Mouse (Mus musculus): Measurements from ENCODE around the gene Prcd. TPM values are rescaled to one million over a fixed set of nuclear protein-coding genes. Genes with fewer than 3 reads are reported as not detected.
"Not testable (repeated sequence)": the region's sequence is repeated elsewhere in the genome, so short reads cannot be mapped to it uniquely, and the experiment has no call there.

The Prcd gene
- total and polyA plus RNA-seq, 2 experiments from 2014 or later = 6.0 TPM; not detected in 1

DNA sequence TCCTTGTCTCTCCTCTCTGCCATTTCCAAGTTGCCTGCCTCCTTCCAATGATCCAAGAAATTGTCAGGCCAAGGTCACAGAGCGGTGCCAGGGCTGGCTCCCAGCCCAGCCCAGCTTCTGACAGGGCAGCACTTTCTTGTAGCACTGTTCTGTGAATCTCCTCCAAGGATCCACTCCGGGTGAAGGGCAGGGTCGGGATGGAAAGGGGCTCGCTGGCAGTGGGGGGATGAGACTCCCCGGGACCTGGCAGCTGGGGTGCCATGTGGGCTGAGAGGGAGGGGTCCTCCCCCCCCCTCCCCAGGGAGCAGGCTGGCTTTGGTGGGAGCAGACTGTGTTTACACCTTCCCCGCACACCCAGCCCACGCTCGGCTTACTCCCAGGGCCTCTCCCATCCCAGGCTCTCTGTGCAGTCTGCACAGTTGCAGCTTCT lies 8.6 kb downstream of the Prcd start:
- DNase-seq (ENCODE audit: low spot score) = peak; percentile 83
- WGBS = 43% methylated on average over 8 of the region's 8 CpGs
- Histone ChIP-seq H3K9me3 (ENCODE audit: low read length) (no peaks in the 10 kb centered on the region), H3K4me3 (ENCODE audit: low read depth, low read length) (no peak overlapping the region), H3K27ac (ENCODE audit: low read depth, low read length) (peak overlapping the region; percentile 67), H3K4me2 (ENCODE audit: low read depth, low read length, poor library complexity, severe bottlenecking) (no peak overlapping the region), H3K36me3 (ENCODE audit: insufficient read depth, low read length) (no peaks in the 10 kb centered on the region), H3K9ac (replicated peaks; ENCODE audit: low read length, poor library complexity, severe bottlenecking) (peak overlapping the region; percentile 33), H3K4me1 (ENCODE audit: insufficient read depth, low read length) (peaks cover 21% of the 10 kb centered on the region), H3K27me3 (ENCODE audit: insufficient read depth, low read length) (no peaks in the 10 kb centered on the region)
- peak; percentile 26; the same call in 1 of the 2 replicates for ATAC-seq (ENCODE audit: low FRiP score)
- no peak for TF ChIP-seq CTCF (IDR thresholded peaks at IDR 0.05)

DNA sequence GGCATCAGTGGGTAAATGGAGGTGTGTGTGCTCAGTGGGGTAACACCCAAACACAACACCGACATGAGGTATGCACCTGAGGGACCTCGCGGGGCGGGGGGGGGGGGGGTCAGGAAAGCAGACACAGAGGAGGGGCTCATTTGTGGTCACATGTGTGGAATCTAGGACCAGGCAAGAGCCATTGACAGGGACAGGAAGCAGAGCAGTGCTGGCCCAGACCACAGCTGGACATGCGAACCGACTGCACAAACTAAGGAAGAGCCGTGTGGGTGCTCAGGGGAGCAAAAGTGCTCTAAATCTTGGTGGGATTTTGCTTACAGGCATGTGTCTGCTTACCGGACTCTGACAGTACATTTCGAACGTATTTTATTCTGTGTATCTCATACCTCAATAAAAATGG lies 12.0 kb downstream of the Prcd start:
- Histone ChIP-seq H3K27me3 (ENCODE audit: insufficient read depth, low read length) (no peaks in the 10 kb centered on the region), H3K4me2 (ENCODE audit: low read depth, low read length, poor library complexity, severe bottlenecking) (no peak overlapping the region), H3K27ac (ENCODE audit: low read depth, low read length) (no peak overlapping the region), H3K36me3 (ENCODE audit: insufficient read depth, low read length) (no peaks in the 10 kb centered on the region), H3K9ac (replicated peaks; ENCODE audit: low read length, poor library complexity, severe bottlenecking) (no peak overlapping the region), H3K4me1 (ENCODE audit: insufficient read depth, low read length) (peaks cover 16% of the 10 kb centered on the region), H3K4me3 (ENCODE audit: low read depth, low read length) (no peak overlapping the region), H3K9me3 (ENCODE audit: low read length) (no peaks in the 10 kb centered on the region)
- ATAC-seq (ENCODE audit: low FRiP score) = no peak
- no peak for DNase-seq (ENCODE audit: low spot score)
- WGBS = 82% methylated on average over 9 of the region's 10 CpGs
- no peak for TF ChIP-seq CTCF (IDR thresholded peaks at IDR 0.05)

DNA sequence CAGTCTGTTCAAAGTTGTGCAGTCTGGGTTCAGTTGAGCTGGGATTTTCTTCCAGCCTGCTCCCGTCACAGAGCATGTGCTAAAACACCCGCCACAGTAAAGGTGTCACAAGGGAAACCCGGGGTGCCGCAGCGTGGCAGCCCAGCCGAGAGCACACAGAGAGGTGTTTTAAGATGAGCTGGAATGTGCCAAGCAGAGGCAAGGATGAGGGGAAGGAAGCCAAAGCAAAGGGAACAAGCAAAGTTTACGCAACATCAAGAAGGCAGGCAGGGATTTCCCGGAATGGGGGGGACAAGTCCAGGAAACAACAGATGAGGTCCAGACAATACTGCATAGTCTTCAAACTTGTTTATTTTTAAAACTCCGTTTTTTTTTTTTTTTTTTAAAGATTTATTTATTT lies 13.2 kb downstream of the Prcd start:
- WGBS = 78% methylated on average over 9 of the region's 9 CpGs
- TF ChIP-seq CTCF (IDR thresholded peaks at IDR 0.05) = no peak
- no peaks in the 10 kb centered on the region for H3K36me3 ChIP-seq (ENCODE audit: insufficient read depth, low read length)
- H3K9me3 ChIP-seq (ENCODE audit: low read length) = no peaks in the 10 kb centered on the region
- H3K4me2 ChIP-seq (ENCODE audit: low read depth, low read length, poor library complexity, severe bottlenecking) = no peak overlapping the region
- H3K4me1 ChIP-seq (ENCODE audit: insufficient read depth, low read length) = peaks cover 11% of the 10 kb centered on the region
- DNase-seq (ENCODE audit: low spot score) (no peak), ATAC-seq (ENCODE audit: low FRiP score) (no peak)
- no peak overlapping the region for H3K4me3 ChIP-seq (ENCODE audit: low read depth, low read length)
- H3K27ac ChIP-seq (ENCODE audit: low read depth, low read length) = no peak overlapping the region
- H3K9ac ChIP-seq (replicated peaks; ENCODE audit: low read length, poor library complexity, severe bottlenecking) = no peak overlapping the region
- no peaks in the 10 kb centered on the region for H3K27me3 ChIP-seq (ENCODE audit: insufficient read depth, low read length)

DNA sequence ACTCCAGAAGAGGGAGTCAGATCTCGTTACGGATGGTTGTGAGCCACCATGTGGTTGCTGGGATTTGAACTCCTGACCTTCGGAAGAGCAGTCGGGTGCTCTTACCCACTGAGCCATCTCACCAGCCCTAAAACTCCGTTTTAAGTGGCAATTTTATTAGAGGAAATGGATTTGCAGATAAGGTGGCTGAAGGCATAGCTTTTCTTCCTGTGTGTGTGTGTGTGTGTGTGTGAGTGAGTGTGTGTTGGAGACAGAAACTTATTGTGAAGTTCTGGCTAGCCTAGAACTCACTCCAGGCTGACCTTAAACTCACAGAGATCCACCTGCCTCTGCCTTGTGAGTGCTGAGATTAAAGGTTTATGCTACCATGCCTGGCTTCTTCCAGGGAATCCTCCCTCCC lies 13.7 kb downstream of the Prcd start:
- DNase-seq (ENCODE audit: low spot score); H3K4me1 ChIP-seq (ENCODE audit: insufficient read depth, low read length); H3K9me3 ChIP-seq (ENCODE audit: low read length); H3K4me3 ChIP-seq (ENCODE audit: low read depth, low read length); ATAC-seq (ENCODE audit: low FRiP score); H3K27me3 ChIP-seq (ENCODE audit: insufficient read depth, low read length); H3K27ac ChIP-seq (ENCODE audit: low read depth, low read length); H3K36me3 ChIP-seq (ENCODE audit: insufficient read depth, low read length); H3K9ac ChIP-seq (replicated peaks; ENCODE audit: low read length, poor library complexity, severe bottlenecking); H3K4me2 ChIP-seq (ENCODE audit: low read depth, low read length, poor library complexity, severe bottlenecking): not testable (repeated sequence)
- WGBS = 90% methylated on average over 3 of the region's 5 CpGs

DNA sequence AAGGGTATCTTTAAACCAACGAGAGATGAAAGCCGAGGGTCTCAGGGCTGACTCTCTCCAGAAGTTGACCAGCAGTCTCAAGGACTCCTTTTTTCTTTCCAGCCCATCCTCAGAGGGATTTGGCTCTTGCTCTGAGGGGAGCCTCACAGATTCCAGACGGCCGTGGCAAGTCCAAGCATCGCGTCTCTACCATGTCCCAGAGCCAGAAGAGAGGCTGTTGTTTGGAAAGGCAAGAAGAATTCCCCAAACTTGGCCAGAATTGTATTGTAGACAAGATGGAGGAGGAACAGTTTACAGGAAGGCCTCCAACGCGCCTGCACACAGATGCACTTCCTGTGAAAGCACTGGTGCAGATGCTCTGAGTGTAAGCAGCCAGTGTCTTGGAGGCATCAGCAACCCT lies 14.6 kb downstream of the Prcd start:
- Histone ChIP-seq H3K27ac (ENCODE audit: low read depth, low read length) (no peak overlapping the region), H3K9me3 (ENCODE audit: low read length) (no peaks in the 10 kb centered on the region), H3K9ac (replicated peaks; ENCODE audit: low read length, poor library complexity, severe bottlenecking) (no peak overlapping the region), H3K4me2 (ENCODE audit: low read depth, low read length, poor library complexity, severe bottlenecking) (no peak overlapping the region), H3K27me3 (ENCODE audit: insufficient read depth, low read length) (no peaks in the 10 kb centered on the region), H3K4me3 (ENCODE audit: low read depth, low read length) (no peak overlapping the region), H3K4me1 (ENCODE audit: insufficient read depth, low read length) (peaks cover 3% of the 10 kb centered on the region; the same call in 1 of the 2 replicates), H3K36me3 (ENCODE audit: insufficient read depth, low read length) (no peaks in the 10 kb centered on the region)
- ATAC-seq (ENCODE audit: low FRiP score) (no peak), DNase-seq (ENCODE audit: low spot score) (no peak)
- 88% methylated on average over 8 of the region's 8 CpGs for WGBS
- TF ChIP-seq CTCF (IDR thresholded peaks at IDR 0.05) = no peak

DNA sequence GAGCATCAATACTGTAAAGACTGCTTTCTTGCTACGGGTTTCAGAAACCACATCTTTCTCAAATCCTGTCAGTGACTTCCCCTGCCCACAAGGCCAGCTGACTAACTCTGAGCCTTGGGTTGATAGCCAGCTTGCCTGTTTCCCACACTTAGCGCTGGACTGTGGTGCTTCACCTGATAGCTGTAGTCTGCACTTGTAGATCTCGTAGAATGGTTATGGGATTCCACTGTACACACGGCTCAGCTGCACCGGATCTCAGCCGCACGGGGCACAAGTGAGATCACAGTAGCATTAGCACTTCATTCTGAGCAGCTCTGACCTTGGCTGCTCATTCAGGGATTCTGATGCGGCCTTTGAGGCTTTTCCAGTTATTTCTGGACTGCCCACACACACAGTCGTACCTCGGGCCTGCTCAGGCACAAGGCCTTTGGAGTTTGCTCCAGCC lies 15.1 kb downstream of the Prcd start:
- no peak overlapping the region for H3K4me3 ChIP-seq (ENCODE audit: low read depth, low read length)
- DNase-seq (ENCODE audit: low spot score) (no peak), ATAC-seq (ENCODE audit: low FRiP score) (no peak)
- peaks cover 5% of the 10 kb centered on the region; the same call in 1 of the 2 replicates for H3K4me1 ChIP-seq (ENCODE audit: insufficient read depth, low read length)
- H3K9me3 ChIP-seq (ENCODE audit: low read length) = no peaks in the 10 kb centered on the region
- no peaks in the 10 kb centered on the region for H3K36me3 ChIP-seq (ENCODE audit: insufficient read depth, low read length)
- H3K4me2 ChIP-seq (ENCODE audit: low read depth, low read length, poor library complexity, severe bottlenecking) = no peak overlapping the region
- no peaks in the 10 kb centered on the region for H3K27me3 ChIP-seq (ENCODE audit: insufficient read depth, low read length)
- WGBS = 77% methylated on average over 10 of the region's 10 CpGs
- no peak overlapping the region for H3K27ac ChIP-seq (ENCODE audit: low read depth, low read length)
- TF ChIP-seq CTCF (IDR thresholded peaks at IDR 0.05) = no peak
- H3K9ac ChIP-seq (replicated peaks; ENCODE audit: low read length, poor library complexity, severe bottlenecking) = no peak overlapping the region
